Mouse (Mus musculus) liver, adult 2 months (tissue): ENCODE measurements around the gene Ankrd12.

Experiments
- CTCF ChIP-seq: fragments of 200-500 bp; IDR thresholded peaks from 2 replicates; pipeline ENCODE4 v1.5.1; 2011; ENCODE audit warnings: low read depth, low read length, control low read depth
- POLR2A ChIP-seq: fragments of 200-500 bp; IDR thresholded peaks from 2 replicates; pipeline ENCODE4 v1.6.1; 2011; ENCODE audit warnings: low read length, control low read depth; ENCODE audit not compliant: insufficient read depth; ENCODE audit errors: extremely low read depth

DNA sequence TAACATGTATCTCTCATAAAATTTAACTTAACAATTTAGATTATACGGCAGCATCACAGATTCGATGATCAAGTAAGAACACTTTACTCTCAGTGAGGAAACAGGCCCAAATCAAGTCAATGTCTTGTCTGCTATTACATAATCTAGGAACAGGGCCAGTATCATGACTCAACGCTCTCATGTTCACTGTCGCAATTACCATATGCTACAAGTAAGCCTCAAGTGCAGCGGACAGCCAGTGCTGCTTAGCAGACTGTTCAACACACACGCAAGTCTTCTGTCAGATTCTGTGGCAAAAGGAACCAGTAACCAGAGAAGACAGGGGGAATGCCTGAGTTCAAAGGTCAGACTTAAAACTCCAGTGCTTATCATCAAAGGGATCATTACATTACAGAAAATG is 145.9 kb downstream of the Ankrd12 start:
- TF ChIP-seq CTCF, result no peak
- TF ChIP-seq POLR2A, result no peak
